12 mouse cellular contexts compared by ENCODE assay signal in genomic region chr14:78676457-78676856, GRCm38 (mm10). TPM values are rescaled to one million over a fixed set of nuclear protein-coding genes. Genes with fewer than 3 reads are reported as not detected.
DNase-seq lines count a peak whose midpoint lies in the region; ATAC-seq lines count a peak whose summit lies in the region.
"Had no signal": no experiment of that assay in that cellular context is flagged by ENCODE, and none has a peak within 500 bp of the region (broad histone marks: within the 10 kb centered on the region; RNA-seq: fewer than 3 reads in every experiment).

No protein-coding gene starts in this region.

- no peak overlapping the region for H3K27ac ChIP-seq in forebrain, embryonic 14.5 days (ENCODE audit: low read depth, low read length)
- no peak overlapping the region for H3K27ac ChIP-seq in forebrain, embryonic 15.5 days (replicated peaks)
- H3K27ac ChIP-seq in kidney, embryonic 14.5 days (ENCODE audit: low read depth, low read length): no peak overlapping the region
- H3K27ac ChIP-seq: liver, embryonic 15.5 days had no signal

- WGBS in forebrain, embryonic 14.5 days: 73% methylated on average over 6 of the region's 6 CpGs
- WGBS in forebrain, embryonic 15.5 days: 75% methylated on average over 6 of the region's 6 CpGs
- 73% methylated on average over 6 of the region's 6 CpGs for WGBS in kidney, embryonic 14.5 days

- no peak overlapping the region for H3K4me2 ChIP-seq in forebrain, embryonic 14.5 days (ENCODE audit: low read length)
- no peak overlapping the region for H3K4me2 ChIP-seq in forebrain, embryonic 15.5 days (replicated peaks)
- no peak overlapping the region for H3K4me2 ChIP-seq in kidney, embryonic 14.5 days (replicated peaks; ENCODE audit: low read depth, low read length)
- H3K4me2 ChIP-seq: liver, embryonic 15.5 days had no signal

- no peak overlapping the region for H3K9ac ChIP-seq in forebrain, embryonic 14.5 days (ENCODE audit: low read length)
- no peak overlapping the region for H3K9ac ChIP-seq in forebrain, embryonic 15.5 days (replicated peaks)
- no peak overlapping the region for H3K9ac ChIP-seq in kidney, embryonic 14.5 days (ENCODE audit: low read depth, low read length)
- H3K9ac ChIP-seq: liver, embryonic 15.5 days had no signal

- H3K4me1 ChIP-seq in forebrain, embryonic 14.5 days (ENCODE audit: control insufficient read depth, insufficient read depth, low read length): no peaks in the 10 kb centered on the region; the same call in 1 of the 2 replicates
- H3K4me1 ChIP-seq in forebrain, embryonic 15.5 days: peaks cover 6% of the 10 kb centered on the region
- peaks cover 9% of the 10 kb centered on the region; the same call in 1 of the 2 replicates for H3K4me1 ChIP-seq in kidney, embryonic 14.5 days (ENCODE audit: control insufficient read depth, insufficient read depth, low read length)
- H3K4me1 ChIP-seq: liver, embryonic 15.5 days had no signal

- DNase-seq in forebrain, embryonic 14.5 days (ENCODE audit: low spot score): peak; percentile 25
- DNase-seq in kidney, adult 9 months: peak; percentile 35
- peak; percentile 25 for DNase-seq in retina, embryonic 14.5 days (ENCODE audit: low spot score)
- no peak for DNase-seq in retina, postnatal 1 day
- no peak for DNase-seq in urinary bladder, postnatal 25 days (ENCODE audit: low spot score)
- DNase-seq: adrenal gland, postnatal 14 days; cerebellum, postnatal 36 days; right cerebral cortex, adult 18-20 months had no signal

- no peaks in the 10 kb centered on the region for H3K36me3 ChIP-seq in forebrain, embryonic 14.5 days (ENCODE audit: control insufficient read depth, insufficient read depth, low read length)
- no peaks in the 10 kb centered on the region for H3K36me3 ChIP-seq in forebrain, embryonic 15.5 days
- no peaks in the 10 kb centered on the region for H3K36me3 ChIP-seq in kidney, embryonic 14.5 days (ENCODE audit: control insufficient read depth, insufficient read depth, low read length)
- H3K36me3 ChIP-seq: liver, embryonic 15.5 days had no signal

- ATAC-seq in forebrain, embryonic 14.5 days: no peak
- no peak; the same call in 1 of the 2 replicates for ATAC-seq in forebrain, embryonic 15.5 days (replicated peaks)
- ATAC-seq in kidney, embryonic 14.5 days (ENCODE audit: low FRiP score, low TSS enrichment): no peak
- no peak for ATAC-seq in megakaryocyte-erythroid progenitor cell, adult 5-6 weeks (replicated peaks; ENCODE audit: low FRiP score, low TSS enrichment, poor library complexity, severe bottlenecking)

- no peaks in the 10 kb centered on the region for H3K9me3 ChIP-seq in forebrain, embryonic 14.5 days (replicated peaks; ENCODE audit: control insufficient read depth, low read length)
- H3K9me3 ChIP-seq in forebrain, embryonic 15.5 days: no peaks in the 10 kb centered on the region
- no peaks in the 10 kb centered on the region for H3K9me3 ChIP-seq in kidney, embryonic 14.5 days (ENCODE audit: control insufficient read depth, low read length)
- H3K9me3 ChIP-seq: liver, embryonic 15.5 days had no signal

- no peak overlapping the region for H3K4me3 ChIP-seq in forebrain, embryonic 14.5 days (ENCODE audit: low read depth, low read length)
- H3K4me3 ChIP-seq in forebrain, embryonic 15.5 days: no peak overlapping the region
- no peak overlapping the region for H3K4me3 ChIP-seq in kidney, embryonic 14.5 days (ENCODE audit: low read length)
- H3K4me3 ChIP-seq: liver, embryonic 15.5 days had no signal

- H3K27me3 ChIP-seq in forebrain, embryonic 14.5 days (replicated peaks; ENCODE audit: control insufficient read depth, insufficient read depth, low read length): no peaks in the 10 kb centered on the region
- no peaks in the 10 kb centered on the region for H3K27me3 ChIP-seq in forebrain, embryonic 15.5 days
- no peaks in the 10 kb centered on the region for H3K27me3 ChIP-seq in kidney, embryonic 14.5 days (ENCODE audit: control insufficient read depth, insufficient read depth, low read length)
- H3K27me3 ChIP-seq: liver, embryonic 15.5 days had no signal

RNA-seq across cellular contexts. Expression of gene Dgkh, which starts 56.1 kb away (rescaled TPM):
- 1.5 and 2.1 TPM in 2 replicates for polyA plus RNA-seq in forebrain, embryonic 14.5 days (2014; fragmentation: Nextera tagmentation; extraction: Ambion mirVana)
- polyA plus RNA-seq in forebrain, embryonic 15.5 days (2015; fragmentation: Nextera tagmentation; extraction: Ambion mirVana): 2.6 and 2.8 TPM in 2 replicates
- 2.6 and 3.2 TPM in 2 replicates for polyA plus RNA-seq in kidney, embryonic 14.5 days (2014; fragmentation: Nextera tagmentation; extraction: Ambion mirVana)
- total RNA-seq in megakaryocyte-erythroid progenitor cell, adult 5-6 weeks (2014; fragmentation: Nextera tagmentation): 0.37 TPM in 1 of 2 replicates, not detected in the other
- total RNA-seq in megakaryocyte-erythroid progenitor cell, adult 5-6 weeks (2017): 0.23 and 0.30 TPM in 2 replicates

Comparison
In these comparisons a context has a peak if more than half of its experiments do, and no peak if none do; other contexts are left out.
1. DNase-seq: peak in forebrain, embryonic 14.5 days (single experiment), kidney, adult 9 months (single experiment) and retina, embryonic 14.5 days (single experiment); none in retina, postnatal 1 day (single experiment) and urinary bladder, postnatal 25 days (single experiment).